Mouse (Mus musculus) forebrain, embryonic 13.5 days (tissue): Measurements from ENCODE around the gene Tctex1d2. TPM values are rescaled to one million over a fixed set of nuclear protein-coding genes. Genes with fewer than 3 reads are reported as not detected.

ENCODE experiments used
- ATAC-seq: fragments of 200-750 bp; cut with Nextera tagmentation; 2 replicates; pipeline ENCODE4 v1.8.0; 2017
- H3K27ac ChIP-seq: fragments of 300-500 bp; sonication (generic); 2 replicates; pipeline ENCODE4 v1.5.1; 2015; ENCODE audit warnings: inconsistent platforms, mild to moderate bottlenecking, moderate library complexity
- H3K27me3 ChIP-seq: fragments of 300-500 bp; sonication (generic); 2 replicates; pipeline ENCODE4 v1.6.1; 2015; ENCODE audit warnings: mild to moderate bottlenecking, inconsistent platforms
- H3K36me3 ChIP-seq: fragments of 300-500 bp; sonication (generic); 2 replicates; pipeline ENCODE4 v1.6.1; 2015; ENCODE audit warnings: mild to moderate bottlenecking, inconsistent platforms; ENCODE audit not compliant: poor library complexity, severe bottlenecking
- H3K4me1 ChIP-seq: fragments of 300-500 bp; sonication (generic); 2 replicates; pipeline ENCODE4 v1.6.1; 2015; ENCODE audit warnings: inconsistent platforms
- H3K4me2 ChIP-seq: fragments of 300-500 bp; sonication (generic); 2 replicates; pipeline ENCODE4 v1.6.1; 2015; ENCODE audit warnings: inconsistent platforms, mild to moderate bottlenecking, moderate library complexity
- H3K4me3 ChIP-seq: fragments of 300-500 bp; sonication (generic); 2 replicates; pipeline ENCODE4 v1.5.1; 2015; ENCODE audit warnings: mild to moderate bottlenecking, inconsistent platforms
- H3K9ac ChIP-seq: fragments of 300-500 bp; sonication (generic); 2 replicates; pipeline ENCODE4 v1.6.1; 2015; ENCODE audit warnings: mild to moderate bottlenecking, inconsistent platforms
- H3K9me3 ChIP-seq: fragments of 300-500 bp; sonication (generic); replicated peaks from 2 replicates; pipeline ENCODE4 v1.6.1; 2016; ENCODE audit warnings: inconsistent platforms
- WGBS: fragments of 180-500 bp; shearing (Covaris S2); methylation state at CpG from one replicate; pipeline ENCODE4 v1.1.7; 2015; 5-methylcytosine and 5-hydroxymethylcytosine counted together
- polyA plus RNA-seq: library from polyadenylated mRNA; unstranded; fragments of >200 nt; fragmentation: Nextera tagmentation; extraction: Ambion mirVana; gene quantifications from 2 replicates; pipeline ENCODE4 v1.2.1, GENCODE M21; 2015

Gene Tctex1d2
- polyA plus RNA-seq = 34.5 and 37.5 TPM in 2 replicates

- ATAC-seq = peak; percentile 98
- Histone ChIP-seq H3K27me3 (no peaks in the 10 kb centered on the region), H3K4me2 (peak within 1 kb of the TSS; percentile 68), H3K4me1 (peaks cover 12% of the 10 kb centered on the region), H3K9ac (peak within 1 kb of the TSS; percentile 81), H3K9me3 (no peaks in the 10 kb centered on the region), H3K4me3 (peak within 1 kb of the TSS; percentile 69), H3K27ac (peak within 1 kb of the TSS; percentile 89), H3K36me3 (no peaks in the 10 kb centered on the region)
- 1% methylated on average over 45 of the region's 45 CpGs for WGBS
Observed at GRCm38 (mm10) chr16:32419517-32420483, at the start of gene Tctex1d2. Gene Tctex1d2, plus strand, starts transcription at chr16:32419702.

- Histone ChIP-seq H3K9me3 (no peaks in the 10 kb centered on the region), H3K9ac (no peak overlapping the region), H3K4me2 (no peak overlapping the region), H3K36me3 (peaks cover 73% of the 10 kb centered on the region), H3K4me1 (no peaks in the 10 kb centered on the region), H3K27ac (no peak overlapping the region), H3K27me3 (no peaks in the 10 kb centered on the region), H3K4me3 (no peak overlapping the region)
- WGBS = 94% methylated on average over 4 of the region's 4 CpGs
- ATAC-seq = no peak
Observed at GRCm38 (mm10) chr16:32371351-32371750, 48.2 kb upstream of the Tctex1d2 start.

- no peaks in the 10 kb centered on the region for H3K4me1 ChIP-seq
- no peak overlapping the region for H3K27ac ChIP-seq
- ATAC-seq = no peak
- no peaks in the 10 kb centered on the region for H3K27me3 ChIP-seq
- H3K36me3 ChIP-seq = peaks cover 87% of the 10 kb centered on the region
- no peak overlapping the region for H3K4me3 ChIP-seq
- H3K4me2 ChIP-seq = no peak overlapping the region
- no peak overlapping the region for H3K9ac ChIP-seq
- no peaks in the 10 kb centered on the region for H3K9me3 ChIP-seq
- WGBS = 96% methylated on average over 2 of the region's 2 CpGs
Observed at GRCm38 (mm10) chr16:32379575-32379974, 39.9 kb upstream of the Tctex1d2 start.

- H3K9ac ChIP-seq = no peak overlapping the region
- H3K4me1 ChIP-seq = no peaks in the 10 kb centered on the region
- no peak overlapping the region for H3K27ac ChIP-seq
- ATAC-seq = no peak
- no peak overlapping the region for H3K4me2 ChIP-seq
- H3K27me3 ChIP-seq = no peaks in the 10 kb centered on the region
- H3K4me3 ChIP-seq = no peak overlapping the region
- peaks cover 75% of the 10 kb centered on the region for H3K36me3 ChIP-seq
- H3K9me3 ChIP-seq = no peaks in the 10 kb centered on the region
Observed at GRCm38 (mm10) chr16:32382901-32383300, 36.6 kb upstream of the Tctex1d2 start.

- peaks cover 64% of the 10 kb centered on the region for H3K36me3 ChIP-seq
- no peak overlapping the region for H3K9ac ChIP-seq
- ATAC-seq = no peak
- H3K4me3 ChIP-seq = no peak overlapping the region
- WGBS = 92% methylated on average over 2 of the region's 2 CpGs
- H3K4me2 ChIP-seq = no peak overlapping the region
- no peaks in the 10 kb centered on the region for H3K27me3 ChIP-seq
- H3K9me3 ChIP-seq = no peaks in the 10 kb centered on the region
- H3K4me1 ChIP-seq = no peaks in the 10 kb centered on the region
- no peak overlapping the region for H3K27ac ChIP-seq
Observed at GRCm38 (mm10) chr16:32384885-32385284, 34.6 kb upstream of the Tctex1d2 start.

DNA sequence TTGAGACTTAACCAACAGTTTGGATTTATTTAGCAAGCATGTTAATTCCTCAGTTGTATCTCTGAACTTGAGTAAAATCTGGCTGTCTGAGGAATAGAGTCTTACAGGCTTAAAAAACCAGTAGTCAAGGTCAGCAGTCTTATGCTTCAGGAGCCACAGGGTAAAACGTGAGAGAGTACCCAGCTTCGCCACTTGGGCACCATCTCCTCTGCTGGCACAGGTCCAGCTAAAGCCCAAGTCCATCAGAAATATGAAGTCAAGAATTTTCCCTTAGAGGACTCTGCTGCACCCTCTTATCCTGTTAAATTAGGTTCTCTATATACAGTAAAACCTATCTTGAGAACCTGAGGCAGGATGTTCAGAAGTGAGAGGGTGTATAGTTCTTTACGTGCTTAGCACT is 32.7 kb upstream of the Tctex1d2 start:
- no peaks in the 10 kb centered on the region for H3K9me3 ChIP-seq
- H3K27ac ChIP-seq = no peak overlapping the region
- no peak overlapping the region for H3K4me2 ChIP-seq
- no peak for ATAC-seq
- 85% methylated on average over 3 of the region's 3 CpGs for WGBS
- H3K9ac ChIP-seq = no peak overlapping the region
- H3K4me3 ChIP-seq = no peak overlapping the region
- peaks cover 61% of the 10 kb centered on the region for H3K36me3 ChIP-seq
- no peaks in the 10 kb centered on the region for H3K4me1 ChIP-seq
- H3K27me3 ChIP-seq = no peaks in the 10 kb centered on the region

- ATAC-seq = no peak
- Histone ChIP-seq H3K4me1 (no peaks in the 10 kb centered on the region), H3K9me3 (no peaks in the 10 kb centered on the region), H3K36me3 (peaks cover 53% of the 10 kb centered on the region), H3K9ac (no peak overlapping the region), H3K27me3 (no peaks in the 10 kb centered on the region), H3K27ac (no peak overlapping the region), H3K4me3 (no peak overlapping the region), H3K4me2 (no peak overlapping the region)
Observed at GRCm38 (mm10) chr16:32389049-32389448, 30.5 kb upstream of the Tctex1d2 start.

GRCm38 (mm10) chr16:32389841-32390240 is 29.7 kb upstream of the Tctex1d2 start:
- H3K27ac ChIP-seq = no peak overlapping the region
- 94% methylated on average over 3 of the region's 3 CpGs for WGBS
- no peaks in the 10 kb centered on the region for H3K9me3 ChIP-seq
- no peak overlapping the region for H3K4me2 ChIP-seq
- H3K36me3 ChIP-seq = peaks cover 51% of the 10 kb centered on the region
- no peak overlapping the region for H3K4me3 ChIP-seq
- no peaks in the 10 kb centered on the region for H3K27me3 ChIP-seq
- H3K4me1 ChIP-seq = no peaks in the 10 kb centered on the region
- no peak for ATAC-seq
- no peak overlapping the region for H3K9ac ChIP-seq

DNA sequence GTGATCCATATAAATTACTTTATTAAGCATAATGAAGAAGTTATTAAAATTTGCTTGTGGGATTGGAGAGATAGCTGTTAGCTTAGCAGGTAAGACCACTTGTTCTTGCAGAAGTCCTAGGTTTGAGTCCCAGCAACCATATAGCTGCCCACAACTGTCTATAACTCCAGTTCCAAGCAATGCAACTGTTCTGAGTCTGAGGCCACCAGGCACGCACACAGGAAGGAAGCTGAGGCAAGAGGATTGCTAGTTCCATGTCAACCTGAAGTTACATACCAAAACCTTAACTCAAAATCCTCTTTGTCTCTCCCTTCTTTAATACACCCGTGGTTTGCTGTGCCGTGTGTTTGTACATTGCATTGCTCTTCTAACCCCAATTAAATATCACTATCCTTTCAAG is 28.6 kb upstream of the Tctex1d2 start:
- Histone ChIP-seq H3K9ac (no peak overlapping the region), H3K4me2 (no peak overlapping the region), H3K27me3 (no peaks in the 10 kb centered on the region), H3K9me3 (no peaks in the 10 kb centered on the region), H3K36me3 (peaks cover 41% of the 10 kb centered on the region), H3K27ac (no peak overlapping the region), H3K4me1 (no peaks in the 10 kb centered on the region), H3K4me3 (no peak overlapping the region)
- ATAC-seq = no peak
- WGBS = 98% methylated on average over 3 of the region's 3 CpGs

DNA sequence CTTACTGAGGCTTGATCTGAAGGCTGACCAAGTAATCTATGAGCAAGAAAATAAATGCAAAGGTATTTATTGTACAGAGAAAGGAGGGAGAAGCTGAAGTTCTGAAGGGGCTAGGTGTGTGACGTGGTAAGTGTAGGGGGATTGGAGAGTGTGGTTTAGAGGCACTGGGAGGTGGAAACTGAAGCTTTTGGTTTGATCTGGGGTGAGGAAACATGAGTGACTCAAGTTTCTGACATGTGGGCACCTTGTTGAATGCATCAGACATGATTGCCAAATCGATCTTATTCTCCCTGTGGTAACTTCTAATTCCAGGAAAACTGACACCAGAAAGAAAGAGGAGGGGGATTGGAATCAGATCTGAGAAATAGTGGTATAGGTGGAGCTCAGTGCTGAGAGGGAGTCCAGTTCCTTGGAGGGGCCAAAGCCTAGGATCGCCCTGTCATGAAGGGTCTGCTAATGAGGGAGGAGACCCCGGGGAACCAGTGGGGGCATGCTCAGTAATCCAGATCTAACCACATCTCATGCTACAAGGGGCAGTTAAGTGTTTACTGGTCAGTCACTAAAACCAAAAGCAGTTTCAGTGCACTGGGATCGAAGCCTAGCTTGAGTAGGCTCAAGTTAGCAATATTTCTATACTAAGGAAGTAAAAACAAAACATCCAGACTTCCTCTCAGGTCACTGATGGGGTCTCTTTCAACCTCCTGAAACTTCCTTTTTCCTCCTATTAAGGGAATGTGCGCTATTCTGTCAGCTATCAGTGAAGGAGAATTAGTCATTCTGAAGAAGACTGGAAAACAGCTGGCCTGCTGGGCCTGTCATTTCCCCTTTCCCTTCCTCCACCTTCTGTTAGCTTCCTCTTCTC is 23.6 kb upstream of the Tctex1d2 start:
- H3K4me2 ChIP-seq = no peak overlapping the region
- ATAC-seq = no peak
- 76% methylated on average over 6 of the region's 6 CpGs for WGBS
- no peaks in the 10 kb centered on the region for H3K9me3 ChIP-seq
- H3K9ac ChIP-seq = no peak overlapping the region
- no peaks in the 10 kb centered on the region for H3K4me1 ChIP-seq
- peaks cover 22% of the 10 kb centered on the region for H3K36me3 ChIP-seq
- H3K27me3 ChIP-seq = no peaks in the 10 kb centered on the region
- H3K4me3 ChIP-seq = no peak overlapping the region
- H3K27ac ChIP-seq = no peak overlapping the region

- ATAC-seq = no peak
- Histone ChIP-seq H3K9ac (no peak overlapping the region), H3K9me3 (no peaks in the 10 kb centered on the region), H3K36me3 (peaks cover 16% of the 10 kb centered on the region), H3K4me1 (no peaks in the 10 kb centered on the region), H3K27me3 (no peaks in the 10 kb centered on the region), H3K27ac (no peak overlapping the region), H3K4me3 (no peak overlapping the region), H3K4me2 (no peak overlapping the region)
- 68% methylated on average over 3 of the region's 3 CpGs for WGBS
Observed at GRCm38 (mm10) chr16:32396541-32396835, 23.0 kb upstream of the Tctex1d2 start.

DNA sequence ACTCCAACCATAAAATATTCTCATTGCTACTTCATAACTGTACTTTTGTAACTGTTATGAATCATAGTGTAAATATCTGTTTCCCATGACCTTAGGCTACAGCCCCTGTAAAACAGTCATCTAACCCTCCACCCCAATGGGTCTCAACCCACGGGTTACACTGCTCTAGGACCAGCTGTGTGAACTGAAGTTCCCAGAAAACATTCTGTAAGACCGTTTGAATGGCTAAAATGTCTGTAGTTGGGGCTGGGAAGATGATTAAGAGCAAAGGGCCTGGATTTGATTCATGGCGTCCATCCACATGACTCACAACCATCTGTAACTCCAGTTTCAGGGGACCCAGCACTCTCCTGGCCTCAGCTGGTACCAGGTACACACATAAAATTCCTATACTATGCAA is 21.3 kb upstream of the Tctex1d2 start:
- H3K36me3 ChIP-seq = peaks cover 6% of the 10 kb centered on the region; the same call in 1 of the 2 replicates
- H3K9ac ChIP-seq = no peak overlapping the region
- no peak overlapping the region for H3K27ac ChIP-seq
- no peak overlapping the region for H3K4me2 ChIP-seq
- no peaks in the 10 kb centered on the region for H3K9me3 ChIP-seq
- 77% methylated on average over 3 of the region's 3 CpGs for WGBS
- no peaks in the 10 kb centered on the region for H3K4me1 ChIP-seq
- no peak for ATAC-seq
- H3K27me3 ChIP-seq = no peaks in the 10 kb centered on the region
- no peak overlapping the region for H3K4me3 ChIP-seq
